Mouse (Mus musculus) layer of hippocampus, adult 11-12 months (tissue): Measurements from ENCODE around the gene Pld1.

ENCODE experiments used
- DNase-seq: peaks from one replicate; pipeline ENCODE4 v3.0.0; 2022; ENCODE audit warnings: low spot score

Gene Pld1

GRCm38 (mm10) chr3:28158006-28158405 is 219.5 kb downstream of the Pld1 start:
- no peak for DNase-seq

GRCm38 (mm10) chr3:28158916-28159315 is 220.4 kb downstream of the Pld1 start:
- no peak for DNase-seq

- no peak for DNase-seq
Observed at GRCm38 (mm10) chr3:28162346-28162745, 223.9 kb downstream of the Pld1 start.

GRCm38 (mm10) chr3:28164678-28165077 is 226.2 kb downstream of the Pld1 start:
- DNase-seq, result no peak

GRCm38 (mm10) chr3:28165598-28165997 is 227.1 kb downstream of the Pld1 start:
- DNase-seq, result peak; percentile 82

- DNase-seq, result no peak
Observed at GRCm38 (mm10) chr3:28167796-28168505, 229.5 kb downstream of the Pld1 start.

- peak; percentile 53 for DNase-seq
Observed at GRCm38 (mm10) chr3:28170911-28171618, 232.6 kb downstream of the Pld1 start.

GRCm38 (mm10) chr3:28175997-28176967 is 237.8 kb downstream of the Pld1 start:
- peak; percentile 87 for DNase-seq

- no peak for DNase-seq
Observed at GRCm38 (mm10) chr3:28178333-28178732, 239.8 kb downstream of the Pld1 start.
